ENCODE assay signal across 8 mouse cellular contexts in the genomic region with DNA sequence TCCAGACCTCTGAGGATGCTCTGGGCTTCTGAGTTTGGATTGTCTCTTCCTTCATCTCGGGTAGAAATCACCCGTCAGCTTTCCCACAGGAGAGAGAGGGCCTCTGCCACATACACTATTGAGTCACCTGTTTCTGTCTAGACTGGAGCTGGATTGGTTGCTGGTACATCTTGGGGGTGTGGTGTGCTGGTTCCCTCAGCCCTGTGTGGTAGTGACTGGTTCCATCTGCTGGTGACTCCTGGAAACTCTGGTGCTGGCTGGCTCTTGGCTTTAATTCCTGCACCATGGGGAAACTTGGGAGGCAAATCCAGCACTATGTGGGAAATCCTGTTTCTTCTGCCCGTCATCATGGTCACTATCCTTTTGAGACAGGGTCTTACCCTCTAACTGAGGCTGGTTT. TPM values are rescaled to one million over a fixed set of nuclear protein-coding genes. Genes with fewer than 3 reads are reported as not detected.
DNase-seq lines count a peak whose midpoint lies in the region; ATAC-seq and TF ChIP-seq lines count a peak whose summit lies in the region.

No protein-coding gene starts in this region.

- H3K4me3 ChIP-seq in kidney, adult 2 months (ENCODE audit: insufficient read depth, low read depth, low read length): no peak overlapping the region
- H3K4me3 ChIP-seq in limb, embryonic 11.5 days (ENCODE audit: low read depth, low read length): no peak overlapping the region

- TF ChIP-seq CTCF in brain, embryonic 14.5 days (IDR thresholded peaks at IDR 0.05; ENCODE audit: borderline replicate concordance, extremely low read depth, insufficient read depth, insufficient read length): peak; percentile 58
- TF ChIP-seq CTCF in kidney, adult 2 months (conservative IDR thresholded peaks at IDR 0.05; ENCODE audit: insufficient read depth, insufficient read length, low read depth, low read length): peak; percentile 67

- no peak overlapping the region for H3K9ac ChIP-seq in limb, embryonic 11.5 days (ENCODE audit: low read length)

- H3K36me3 ChIP-seq in kidney, adult 2 months (ENCODE audit: control insufficient read depth, insufficient read depth, low read length): no peaks in the 10 kb centered on the region
- no peaks in the 10 kb centered on the region for H3K36me3 ChIP-seq in limb, embryonic 11.5 days (ENCODE audit: control insufficient read depth, insufficient read depth, low read length)

- TF ChIP-seq POLR2A in brain, embryonic 14.5 days (IDR thresholded peaks at IDR 0.05; ENCODE audit: borderline replicate concordance, extremely low read depth, insufficient read depth, insufficient read length, poor library complexity, severe bottlenecking): no peak
- TF ChIP-seq POLR2A in kidney, adult 2 months (IDR thresholded peaks at IDR 0.05; ENCODE audit: low read depth, low read length): no peak

- H3K4me2 ChIP-seq in limb, embryonic 11.5 days (ENCODE audit: low read depth, severe bottlenecking): no peak overlapping the region

- WGBS in kidney, adult 2 months: 52% methylated on average over 3 of the region's 3 CpGs
- WGBS in limb, embryonic 11.5 days: 28% methylated on average over 3 of the region's 3 CpGs

- H3K9me3 ChIP-seq in limb, embryonic 11.5 days (ENCODE audit: control insufficient read depth, low read length): no peaks in the 10 kb centered on the region

- H3K4me1 ChIP-seq in kidney, adult 2 months (ENCODE audit: control insufficient read depth, insufficient read depth, low read length): peaks cover 4% of the 10 kb centered on the region; the same call in 1 of the 2 replicates
- peaks cover 3% of the 10 kb centered on the region; the same call in 1 of the 2 replicates for H3K4me1 ChIP-seq in limb, embryonic 11.5 days (ENCODE audit: control insufficient read depth, insufficient read depth, low read length)

- H3K27ac ChIP-seq in kidney, adult 2 months (ENCODE audit: insufficient read depth, low read depth, low read length): no peak overlapping the region
- no peak overlapping the region for H3K27ac ChIP-seq in limb, embryonic 11.5 days (replicated peaks; ENCODE audit: low read depth, low read length)

- peak; percentile 74; the same call in 1 of the 2 replicates for ATAC-seq in limb, embryonic 11.5 days (ENCODE audit: insufficient number of reproducible peaks, low FRiP score, low TSS enrichment, low read depth)
- ATAC-seq in erythroblast, adult 5-6 weeks (replicated peaks; ENCODE audit: low FRiP score, poor library complexity, severe bottlenecking): no peak

- peak; percentile 52 for DNase-seq in urinary bladder, postnatal 14 days (ENCODE audit: low spot score)
- no peak for DNase-seq in urinary bladder, postnatal 4 days (ENCODE audit: low spot score in 2 of 2)
- DNase-seq in brain, embryonic 14.5 days (ENCODE audit: low read depth): peak; percentile 48
- DNase-seq in frontal cortex, postnatal 10 days (ENCODE audit: low spot score in 2 of 2): peak; percentile 18 to 39
- peak; percentile 66 for DNase-seq in kidney, adult 2 months
- DNase-seq in limb, embryonic 11.5 days (ENCODE audit: low spot score): peak; percentile 70
- DNase-seq in right cerebral cortex, postnatal 25 days: peak; percentile 49

- H3K27me3 ChIP-seq in kidney, adult 2 months (replicated peaks; ENCODE audit: control insufficient read depth, insufficient read depth, low read length): no peaks in the 10 kb centered on the region
- no peaks in the 10 kb centered on the region for H3K27me3 ChIP-seq in limb, embryonic 11.5 days (ENCODE audit: control insufficient read depth, insufficient read depth, low read length)

RNA-seq across cellular contexts. Expression of a gene that starts 24.3 kb away (rescaled TPM):
- not detected in 2 replicates for polyA plus RNA-seq in brain, embryonic 14.5 days (2012; rRNA removed)
- polyA plus RNA-seq in kidney, adult 2 months (2012; rRNA removed): not detected in 2 replicates
- polyA plus RNA-seq in limb, embryonic 11.5 days (2014; fragmentation: Nextera tagmentation; extraction: Ambion mirVana): not detected in 2 replicates
- not detected in 2 replicates for total RNA-seq in erythroblast, adult 5-6 weeks (2015; ENCODE audit: low replicate concordance)
- not detected in 2 replicates for total RNA-seq in erythroblast, adult 5-6 weeks (2017; ENCODE audit: low replicate concordance)

RNA-seq across cellular contexts. Expression of a gene that starts 38.0 kb away (rescaled TPM):
- 12.1 and 28.8 TPM in 2 replicates for polyA plus RNA-seq in brain, embryonic 14.5 days (2012; rRNA removed)
- polyA plus RNA-seq in kidney, adult 2 months (2012; rRNA removed): 3.6 and 4.2 TPM in 2 replicates
- polyA plus RNA-seq in limb, embryonic 11.5 days (2014; fragmentation: Nextera tagmentation; extraction: Ambion mirVana): 40.2 and 50.8 TPM in 2 replicates
- not detected in 2 replicates for total RNA-seq in erythroblast, adult 5-6 weeks (2015; ENCODE audit: low replicate concordance)
- total RNA-seq in erythroblast, adult 5-6 weeks (2017; ENCODE audit: low replicate concordance): under 0.01 and 0.42 TPM in 2 replicates

Comparison
In these comparisons a context has a peak if more than half of its experiments do, and no peak if none do; other contexts are left out.
1. DNase-seq: peak in urinary bladder, postnatal 14 days (single experiment), brain, embryonic 14.5 days (single experiment), frontal cortex, postnatal 10 days (2 of 2), kidney, adult 2 months (single experiment), limb, embryonic 11.5 days (single experiment) and right cerebral cortex, postnatal 25 days (single experiment); none in urinary bladder, postnatal 4 days (0 of 2).